Mouse (Mus musculus) subcutaneous adipose tissue, adult 2 months (tissue): ENCODE data around the gene Ddx39b. TPM values are rescaled to one million over a fixed set of nuclear protein-coding genes. Genes with fewer than 3 reads are reported as not detected.

ENCODE experiments used
- polyA plus RNA-seq: library from polyadenylated mRNA; depleted of rRNA; stranded (reverse); fragments of >200 nt; gene quantifications from 2 replicates; pipeline ENCODE4 v1.2.3, GENCODE M21; 2012; ENCODE audit warnings: low replicate concordance; rRNA removed

Ddx39b gene
- 285 and 496 TPM in 2 replicates for polyA plus RNA-seq

GRCm38 (mm10) chr17:35241305-35242014, at the start of gene Ddx39b:
Gene Ddx39b (plus strand): TSS chr17:35241746.

GRCm38 (mm10) chr17:35193881-35194843, 47.4 kb upstream of the Ddx39b start, which contains the start of gene Ltb:
Gene Ltb (plus strand): TSS chr17:35194439.

GRCm38 (mm10) chr17:35201787-35202186, 39.8 kb upstream of the Ddx39b start, which contains the start of gene Tnf:
Gene Tnf (minus strand): TSS chr17:35202007.

GRCm38 (mm10) chr17:35204494-35205379, 36.8 kb upstream of the Ddx39b start, which contains the start of gene Lta:
Gene Lta (minus strand): TSS chr17:35205351.

GRCm38 (mm10) chr17:35220156-35220952, 21.2 kb upstream of the Ddx39b start, which contains the start of gene Gm16181:
Gene Gm16181 (plus strand): TSS chr17:35220834.

GRCm38 (mm10) chr17:35233114-35233980, 8.2 kb upstream of the Ddx39b start, which contains the start of gene Atp6v1g2:
Gene Atp6v1g2 (plus strand): TSS chr17:35233660.

GRCm38 (mm10) chr17:35235614-35236389, 5.7 kb upstream of the Ddx39b start, which contains the start of gene Nfkbil1:
Gene Nfkbil1 (minus strand): TSS chr17:35235792.

GRCm38 (mm10) chr17:35262664-35263522, 21.3 kb downstream of the Ddx39b start, which contains the start of gene H2-D1:
Gene H2-D1 (plus strand): TSS chr17:35262730.

Other genes starting within 250 kb of the Ddx39b start
- gene Vars, start 240.8 kb upstream of the Ddx39b start, polyA plus RNA-seq, result 61.9 and 207 TPM in 2 replicates
- gene Vwa7, start 225.2 kb upstream of the Ddx39b start, polyA plus RNA-seq, result 0.39 and 0.62 TPM in 2 replicates
- 0.54 and 1.7 TPM in 2 replicates for gene Sapcd1, start 213.7 kb upstream of the Ddx39b start, polyA plus RNA-seq
- gene Msh5, start 195.0 kb upstream of the Ddx39b start, polyA plus RNA-seq, result 1.8 TPM in 2 replicates
- gene Clic1, start 191.8 kb upstream of the Ddx39b start, polyA plus RNA-seq, result 87.4 and 180 TPM in 2 replicates
- gene Ddah2, start 182.7 kb upstream of the Ddx39b start, polyA plus RNA-seq, result 59.2 and 121 TPM in 2 replicates
- gene Ly6g6c, start 176.4 kb upstream of the Ddx39b start, polyA plus RNA-seq, result 0.17 TPM in 1 of 2 replicates, not detected in the other
- gene Mpig6b, start 175.6 kb upstream of the Ddx39b start, polyA plus RNA-seq, result 0.09 and 0.21 TPM in 2 replicates
- 0.24 and 4.5 TPM in 2 replicates for gene Ly6g6e, start 164.8 kb upstream of the Ddx39b start, polyA plus RNA-seq
- 2.3 and 5.4 TPM in 2 replicates for gene Ly6g6d, start 163.7 kb upstream of the Ddx39b start, polyA plus RNA-seq
- gene Ly6g6f, start 156.1 kb upstream of the Ddx39b start, polyA plus RNA-seq, result not detected in 2 replicates
- gene Abhd16a, start 152.5 kb upstream of the Ddx39b start, polyA plus RNA-seq, result 206 and 214 TPM in 2 replicates
- 3.1 TPM in 1 of 2 replicates, not detected in the other for gene Ly6g5c, start 133.5 kb upstream of the Ddx39b start, polyA plus RNA-seq
- 1.9 and 3.2 TPM in 2 replicates for gene Ly6g5b, start 126.3 kb upstream of the Ddx39b start, polyA plus RNA-seq
- gene Gpank1, start 120.3 kb upstream of the Ddx39b start, polyA plus RNA-seq, result 12.3 and 16.6 TPM in 2 replicates
- 304 and 310 TPM in 2 replicates for gene Csnk2b, start 119.7 kb upstream of the Ddx39b start, polyA plus RNA-seq
- 6.4 and 11.3 TPM in 2 replicates for gene D17H6S53E, start 115.4 kb upstream of the Ddx39b start, polyA plus RNA-seq
- 0.17 TPM in 1 of 2 replicates, not detected in the other for gene Apom, start 109.7 kb upstream of the Ddx39b start, polyA plus RNA-seq
- 178 and 246 TPM in 2 replicates for gene Bag6, start 106.6 kb upstream of the Ddx39b start, polyA plus RNA-seq
- gene Prrc2a, start 76.8 kb upstream of the Ddx39b start, polyA plus RNA-seq, result 249 and 404 TPM in 2 replicates
- gene Aif1, start 65.7 kb upstream of the Ddx39b start, polyA plus RNA-seq, result 1.9 and 5.2 TPM in 2 replicates
- gene Lst1, start 53.3 kb upstream of the Ddx39b start, polyA plus RNA-seq, result 23.5 and 60.6 TPM in 2 replicates
- 4.2 and 11.0 TPM in 2 replicates for gene Ltb, start 47.3 kb upstream of the Ddx39b start, polyA plus RNA-seq
- gene Tnf, start 39.7 kb upstream of the Ddx39b start, polyA plus RNA-seq, result 2.2 and 3.1 TPM in 2 replicates
- gene Lta, start 36.4 kb upstream of the Ddx39b start, polyA plus RNA-seq, result 0.16 and 0.69 TPM in 2 replicates
- 0.64 and 4.9 TPM in 2 replicates for gene Gm16181, start 20.9 kb upstream of the Ddx39b start, polyA plus RNA-seq
- 7.5 and 9.8 TPM in 2 replicates for gene Atp6v1g2, start 8.1 kb upstream of the Ddx39b start, polyA plus RNA-seq
- gene Nfkbil1, start 6.0 kb upstream of the Ddx39b start, polyA plus RNA-seq, result 14.3 and 18.2 TPM in 2 replicates
- gene H2-D1, start 21.0 kb downstream of the Ddx39b start, polyA plus RNA-seq, result 1,137 and 2,644 TPM in 2 replicates
- gene H2-Q1, start 78.7 kb downstream of the Ddx39b start, polyA plus RNA-seq, result not detected in 2 replicates
- 2.4 TPM in 1 of 2 replicates, not detected in the other for gene H2-Q2, start 100.5 kb downstream of the Ddx39b start, polyA plus RNA-seq
- gene H2-Q4, start 137.9 kb downstream of the Ddx39b start, polyA plus RNA-seq, result 120 and 169 TPM in 2 replicates
- 60.7 and 141 TPM in 2 replicates for gene H2-Q6, start 183.1 kb downstream of the Ddx39b start, polyA plus RNA-seq
- 158 and 289 TPM in 2 replicates for gene H2-Q7, start 197.4 kb downstream of the Ddx39b start, polyA plus RNA-seq
- 49.0 and 72.7 TPM in 2 replicates for gene H2-Q10, start 228.3 kb downstream of the Ddx39b start, polyA plus RNA-seq